Mouse (Mus musculus) hindlimb bud, embryonic 11.5 days (tissue): Measurements from ENCODE around the gene Slc25a11.

Source experiments
- DNase-seq: peaks from one replicate; pipeline ENCODE4 v3.0.0-alpha.2; 2012; ENCODE audit warnings: low read depth, low spot score; ENCODE audit errors: extremely low spot score

Slc25a11 gene

DNA sequence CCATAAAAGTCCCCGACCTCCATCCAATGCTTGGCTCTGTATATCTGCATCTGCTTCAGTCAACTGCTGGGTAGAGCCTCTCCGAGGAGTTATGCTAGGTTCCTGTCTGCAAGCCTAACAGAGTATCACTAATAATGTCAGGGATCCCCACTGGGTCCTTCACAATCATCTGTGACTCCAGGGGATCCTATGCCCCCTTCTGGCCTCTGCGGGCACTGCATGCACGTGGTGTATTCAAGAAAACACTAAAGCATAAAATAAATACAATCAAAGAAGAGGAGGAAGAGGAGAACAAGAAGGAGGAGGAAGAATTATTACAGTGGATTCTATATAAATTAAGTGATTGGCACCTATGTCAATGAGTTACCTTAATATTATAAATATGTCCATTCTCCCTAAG lies 21.8 kb downstream of the Slc25a11 start:
- DNase-seq: no peak

DNA sequence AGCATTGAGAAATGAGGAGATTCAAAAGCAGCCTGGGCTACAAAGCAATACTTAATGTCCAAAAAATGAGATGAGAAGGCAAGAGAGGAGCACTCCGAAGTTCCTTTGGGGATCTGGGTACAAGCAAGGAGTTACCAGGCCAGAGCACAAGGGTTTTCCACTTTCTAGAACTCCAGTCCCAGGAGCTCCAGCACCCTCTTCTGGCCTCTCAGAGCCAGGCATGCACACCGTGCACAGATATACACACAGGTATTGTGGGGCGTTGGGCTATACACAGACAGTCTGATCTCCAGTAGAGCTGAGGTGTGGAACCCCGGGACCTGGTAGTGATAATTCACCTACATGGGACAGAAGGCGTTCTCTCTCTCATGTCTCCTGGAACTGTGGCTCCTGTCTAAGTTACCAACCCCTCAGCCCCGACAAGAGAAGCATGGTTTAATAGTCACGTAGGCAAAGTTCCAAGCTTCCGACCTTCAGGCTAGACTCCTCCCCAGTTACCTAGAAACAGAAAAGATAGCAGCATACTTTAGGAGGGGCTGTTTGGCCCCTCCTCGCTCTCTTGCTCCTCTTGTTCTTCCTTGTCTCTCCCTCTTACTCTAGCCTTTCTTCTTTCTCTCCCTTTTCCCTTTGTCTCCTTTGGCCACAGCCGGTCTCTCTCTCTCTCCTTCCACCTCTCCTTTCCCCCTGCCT lies 24.1 kb downstream of the Slc25a11 start:
- DNase-seq: no peak

DNA sequence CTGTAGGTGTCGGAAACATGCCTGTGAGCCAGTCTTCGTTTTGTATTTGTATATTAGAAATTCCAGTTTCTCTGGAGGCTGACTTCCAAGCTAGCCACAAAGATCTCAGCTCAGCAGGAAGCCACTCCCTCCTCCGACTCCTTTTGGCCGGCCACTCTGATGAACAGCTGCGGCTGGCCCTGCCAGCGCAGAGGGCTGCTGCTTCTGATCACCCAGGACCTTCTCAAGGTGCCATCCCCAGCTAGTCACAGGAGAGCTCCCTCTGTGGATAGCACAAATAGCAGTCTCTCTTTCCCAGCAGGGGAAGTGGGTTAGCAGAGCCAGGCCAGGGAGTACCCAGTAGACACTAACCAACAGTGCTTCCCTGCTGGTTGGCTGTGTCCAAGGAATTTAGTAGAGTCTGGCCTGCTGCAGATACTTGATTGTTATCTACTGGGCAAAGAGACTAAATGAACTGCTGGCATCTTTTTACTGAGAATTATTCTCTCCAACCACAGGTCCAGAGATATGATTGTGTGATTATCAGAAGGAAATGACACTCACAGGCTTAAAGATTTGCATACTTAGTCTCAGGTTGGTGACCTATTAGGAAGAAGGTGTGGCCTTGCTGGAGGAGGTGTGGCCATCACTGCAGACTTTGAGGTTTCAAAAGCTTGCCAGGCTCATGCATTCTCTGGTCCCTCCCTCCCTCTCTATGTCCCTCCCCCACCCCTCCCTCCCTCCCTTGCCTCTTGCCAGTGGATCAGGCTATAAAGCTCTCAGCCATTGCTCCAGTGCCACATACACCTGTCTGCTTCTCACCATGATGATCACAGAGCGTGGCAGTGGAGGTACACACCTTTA lies 25.1 kb downstream of the Slc25a11 start:
- no peak for DNase-seq

DNA sequence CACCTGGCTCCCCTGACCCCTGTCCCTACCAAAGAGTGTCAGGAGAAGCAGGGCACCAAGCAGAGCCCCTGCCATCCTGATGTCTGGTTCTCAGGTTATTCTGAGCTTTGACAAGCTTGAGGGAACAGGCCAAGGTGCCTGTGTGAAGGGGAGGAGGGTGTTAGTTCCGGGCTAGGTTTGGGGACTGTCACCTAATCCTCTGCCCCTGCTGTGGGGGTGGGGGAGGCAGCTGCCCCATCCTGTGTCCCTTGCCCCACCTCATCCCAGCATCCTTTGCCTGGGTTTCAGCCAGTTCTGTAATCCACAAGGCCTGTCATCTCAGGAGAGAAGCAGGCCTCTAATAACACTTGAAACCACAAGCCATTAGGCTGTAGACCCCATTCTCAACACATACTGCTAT lies 28.2 kb downstream of the Slc25a11 start, which contains the start of gene Chrne:
Gene Chrne (minus strand): TSS at position 116 of the 400 bp plus-strand sequence.
- DNase-seq: no peak

DNA sequence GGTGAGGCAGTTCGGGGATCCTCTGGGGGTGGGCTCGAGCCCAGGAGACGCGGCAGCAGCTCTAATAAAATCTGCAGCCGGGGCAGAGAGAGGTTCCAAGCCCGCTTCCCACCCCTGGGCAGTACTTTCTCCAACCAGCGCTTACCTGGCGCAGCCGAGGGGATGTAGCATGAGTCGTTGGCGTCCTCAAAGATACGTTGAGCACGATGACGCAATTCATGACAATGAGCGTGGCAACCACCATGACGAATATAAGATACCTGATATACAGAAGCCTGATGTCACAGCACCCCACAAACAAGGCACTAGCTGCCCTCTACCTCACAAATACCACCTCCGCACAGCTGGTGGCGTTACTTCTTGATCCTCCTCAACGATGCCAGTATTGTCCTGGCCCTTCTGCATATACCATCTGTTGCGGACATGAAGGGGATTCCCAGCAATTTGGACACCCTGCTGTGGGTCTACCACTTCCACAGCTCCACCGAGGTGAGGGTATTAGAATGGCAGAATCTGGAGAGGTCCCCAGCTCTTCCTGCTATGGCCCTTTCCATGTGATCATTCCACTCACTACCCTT lies 31.7 kb downstream of the Slc25a11 start, which contains the start of gene 4930544D05Rik:
Gene 4930544D05Rik (plus strand): TSS at position 333 of the 578 bp plus-strand sequence.
- DNase-seq: no peak

DNA sequence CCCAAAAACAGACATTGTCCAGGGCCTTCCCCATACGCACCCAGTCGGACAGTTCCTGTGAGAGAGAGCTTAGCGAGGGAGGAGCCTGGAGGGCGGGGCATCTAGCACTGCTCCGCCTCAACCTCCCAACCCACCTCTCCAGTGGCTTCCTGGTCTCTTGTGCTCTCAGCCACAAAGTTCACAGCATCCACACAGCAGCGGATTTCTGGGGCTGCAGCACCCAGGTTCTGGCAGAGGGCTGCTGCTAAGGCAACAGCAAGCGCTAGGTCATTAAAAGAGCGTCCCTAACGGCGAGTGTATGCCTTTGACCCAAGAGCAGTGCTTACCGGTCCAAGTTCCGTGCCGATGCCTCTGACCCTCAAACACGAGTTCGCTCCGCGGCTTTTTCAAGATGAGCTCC lies 32.2 kb downstream of the Slc25a11 start:
- no peak for DNase-seq

DNA sequence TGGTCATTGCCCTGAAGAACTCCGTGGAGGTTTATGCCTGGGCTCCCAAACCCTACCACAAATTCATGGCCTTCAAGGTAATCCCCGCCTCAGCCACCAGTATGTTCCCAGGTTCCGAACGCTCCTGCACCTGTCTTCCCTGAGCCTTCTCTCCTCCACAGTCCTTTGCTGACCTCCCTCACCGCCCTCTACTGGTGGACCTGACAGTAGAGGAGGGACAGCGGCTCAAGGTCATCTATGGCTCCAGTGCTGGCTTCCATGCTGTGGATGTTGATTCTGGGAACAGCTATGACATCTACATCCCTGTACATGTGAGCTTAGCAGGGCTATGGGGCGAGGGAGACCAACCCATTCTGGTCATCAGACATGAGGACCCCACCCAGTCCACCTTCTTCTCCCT lies 34.8 kb downstream of the Slc25a11 start:
- no peak for DNase-seq

DNA sequence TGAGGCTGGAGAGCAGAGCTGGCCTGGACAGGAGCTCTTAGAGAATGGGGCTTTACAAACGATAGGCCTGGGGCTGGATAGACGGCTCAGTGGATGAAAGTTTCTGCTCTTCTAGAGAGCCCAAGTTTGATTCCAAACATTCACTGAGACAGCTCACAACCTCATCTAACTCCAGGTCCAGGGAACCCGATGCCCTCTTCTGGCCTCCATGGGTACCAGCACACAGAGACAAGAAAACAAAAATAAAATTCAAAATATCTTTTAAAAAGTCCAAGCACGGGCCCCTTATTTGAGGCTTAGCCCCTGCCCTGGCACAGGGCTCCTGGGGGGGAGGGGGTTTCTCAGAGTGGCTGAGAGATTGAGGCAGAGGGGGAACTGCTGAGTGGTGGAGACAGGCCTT lies 36.5 kb downstream of the Slc25a11 start:
- no peak for DNase-seq

DNA sequence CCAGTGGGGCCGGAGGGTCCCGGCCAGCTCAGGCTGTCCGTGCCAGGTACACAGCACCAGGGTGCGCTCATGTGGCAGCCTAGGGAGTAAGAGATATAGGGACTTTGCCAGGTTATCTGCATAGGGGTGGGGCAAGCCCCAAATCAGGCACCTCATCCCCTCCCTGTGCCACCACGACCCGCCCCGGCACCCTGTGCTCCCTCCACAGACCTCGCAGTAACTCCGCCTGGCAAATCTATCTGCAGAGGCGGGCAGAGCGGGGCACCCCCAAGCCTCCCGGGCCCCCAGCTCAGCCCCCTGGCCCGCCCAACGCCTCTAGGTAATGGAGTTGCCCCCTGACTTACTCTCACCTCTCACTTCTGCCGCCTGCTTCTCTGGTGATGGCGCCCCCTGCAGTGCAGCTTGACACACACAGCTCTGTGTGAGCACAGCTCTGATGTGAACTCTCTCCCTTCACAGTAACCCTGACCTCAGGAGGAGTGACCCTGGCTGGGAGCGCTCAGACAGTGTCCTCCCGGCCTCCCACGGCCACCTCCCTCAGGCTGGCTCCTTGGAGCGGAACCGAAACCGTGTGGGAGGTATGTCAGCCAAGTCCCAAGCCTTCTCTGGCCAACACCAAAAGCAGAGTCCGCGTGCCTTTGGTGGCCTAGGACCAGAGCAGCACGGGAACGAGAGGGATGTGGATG lies 38.8 kb downstream of the Slc25a11 start:
- DNase-seq: no peak

DNA sequence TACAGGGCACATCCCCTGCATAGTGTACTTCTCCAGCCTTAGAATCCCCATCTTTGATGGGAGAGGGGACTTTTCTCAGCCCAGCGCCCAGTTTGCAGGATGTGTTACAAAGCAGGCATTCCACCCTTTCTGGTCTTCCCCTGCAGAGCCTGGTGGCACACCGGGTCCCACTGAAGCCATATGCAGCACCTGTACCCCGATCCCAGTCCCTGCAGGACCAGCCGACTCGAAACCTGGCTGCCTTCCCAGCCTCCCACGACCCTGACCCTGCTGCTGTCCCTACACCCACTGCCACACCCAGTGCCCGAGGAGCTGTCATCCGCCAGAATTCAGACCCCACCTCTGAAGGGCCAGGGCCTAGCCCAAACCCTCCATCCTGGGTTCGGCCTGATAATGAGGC lies 39.7 kb downstream of the Slc25a11 start:
- DNase-seq: no peak

DNA sequence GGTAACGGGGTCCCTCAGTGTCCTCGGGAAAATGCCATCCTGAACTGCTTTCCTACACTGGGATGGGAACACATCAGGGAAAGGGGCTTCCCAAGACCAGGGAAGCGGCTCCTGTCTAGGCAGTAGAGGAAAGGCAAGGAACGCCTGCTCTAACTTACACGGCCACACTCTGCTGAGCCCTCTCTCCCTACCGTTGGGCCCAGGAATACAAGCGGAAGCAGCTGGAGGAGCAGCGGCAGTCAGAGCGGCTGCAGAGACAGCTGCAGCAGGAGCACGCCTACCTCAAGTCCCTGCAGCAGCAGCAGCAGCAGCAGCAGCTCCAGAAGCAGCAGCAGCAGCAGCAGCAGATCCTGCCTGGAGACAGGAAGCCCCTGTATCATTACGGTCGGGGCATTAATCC lies 40.6 kb downstream of the Slc25a11 start:
- DNase-seq: no peak

DNA sequence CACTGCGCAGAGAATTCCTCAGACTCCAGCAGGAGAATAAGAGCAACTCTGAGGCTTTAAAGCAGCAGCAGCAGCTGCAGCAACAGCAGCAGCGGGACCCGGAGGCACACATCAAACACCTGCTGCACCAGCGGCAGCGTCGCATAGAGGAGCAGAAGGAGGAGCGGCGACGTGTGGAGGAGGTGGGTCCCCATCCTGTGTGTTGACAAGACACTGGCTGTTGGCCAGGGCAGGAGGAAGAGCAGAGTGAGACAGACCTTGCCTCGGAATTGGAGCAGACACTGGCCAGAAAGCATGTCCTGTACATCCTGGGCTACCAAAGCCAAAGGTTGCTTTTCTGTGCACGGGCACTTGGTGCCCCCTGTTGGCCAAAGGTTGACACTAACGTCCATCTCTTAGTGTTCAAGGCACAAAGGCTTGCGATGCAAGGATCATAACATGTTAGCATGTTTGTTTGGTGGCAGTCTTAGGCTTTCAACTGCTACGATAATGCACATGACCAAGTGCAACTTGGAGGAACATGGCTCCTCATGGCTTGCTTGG lies 42.2 kb downstream of the Slc25a11 start:
- peak; percentile 41 for DNase-seq

DNA sequence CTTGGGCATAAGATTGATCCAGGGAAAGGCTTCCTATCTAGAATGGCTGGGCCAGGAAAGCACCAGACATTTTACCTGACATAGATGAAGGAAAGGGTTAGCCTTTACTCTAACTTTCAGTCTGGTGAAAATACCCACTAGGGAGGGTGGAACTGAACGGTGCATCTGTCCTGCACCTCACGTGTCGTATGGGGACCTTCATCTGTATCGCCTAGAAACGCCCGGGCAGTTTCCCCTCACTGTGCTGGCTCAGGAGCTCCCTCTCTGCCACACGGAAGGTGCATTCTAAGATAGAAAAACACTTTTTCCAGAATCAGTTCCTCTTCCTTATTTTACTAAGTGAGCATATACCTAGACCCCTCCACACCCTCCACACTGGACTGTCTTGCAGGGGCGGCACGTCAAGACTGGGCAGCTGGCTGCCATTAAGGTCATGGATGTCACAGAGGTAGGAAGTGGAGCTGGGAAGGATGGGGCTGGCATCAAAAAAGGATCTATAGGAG lies 48.8 kb downstream of the Slc25a11 start:
- DNase-seq: no peak

DNA sequence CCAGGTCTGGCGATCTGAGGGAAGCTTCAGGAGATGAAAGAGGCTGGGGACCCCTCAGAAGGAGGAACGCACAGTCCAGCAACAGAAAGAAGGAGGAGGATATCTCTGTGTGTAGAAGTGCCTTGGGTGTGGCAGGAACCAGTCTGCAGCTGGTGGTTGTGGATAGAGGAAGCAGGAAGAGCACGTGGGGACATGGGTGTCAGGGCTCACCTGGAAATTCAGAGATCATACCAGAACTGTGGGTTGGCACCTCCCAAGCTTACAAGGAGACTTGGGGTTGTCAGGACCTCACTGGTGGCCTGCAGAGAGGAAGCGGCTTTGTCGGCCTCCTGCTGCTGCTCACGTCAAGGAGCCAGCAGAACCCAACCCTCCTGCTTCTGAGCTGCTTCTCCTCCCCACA lies 50.0 kb downstream of the Slc25a11 start:
- no peak for DNase-seq

DNA sequence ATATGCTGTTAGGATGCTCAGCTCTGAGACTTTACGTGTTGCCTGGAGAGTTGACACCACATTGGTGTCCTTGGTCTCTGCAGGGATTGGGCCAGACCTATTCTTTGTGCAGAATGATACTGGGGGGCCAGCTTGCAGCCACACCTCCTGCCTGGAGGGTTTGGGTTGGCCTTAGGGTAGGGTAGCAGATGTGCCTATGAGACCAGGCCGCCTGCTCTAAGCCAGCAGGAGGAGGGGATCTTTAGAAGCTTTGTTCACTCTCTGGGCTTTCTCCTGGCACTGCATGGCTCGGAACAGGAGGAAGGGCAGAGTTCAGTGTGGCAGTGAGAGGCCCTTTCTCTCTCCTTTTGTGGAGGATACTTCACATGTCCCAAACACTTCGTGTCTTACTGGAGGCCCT lies 51.2 kb downstream of the Slc25a11 start:
- DNase-seq: no peak

DNA sequence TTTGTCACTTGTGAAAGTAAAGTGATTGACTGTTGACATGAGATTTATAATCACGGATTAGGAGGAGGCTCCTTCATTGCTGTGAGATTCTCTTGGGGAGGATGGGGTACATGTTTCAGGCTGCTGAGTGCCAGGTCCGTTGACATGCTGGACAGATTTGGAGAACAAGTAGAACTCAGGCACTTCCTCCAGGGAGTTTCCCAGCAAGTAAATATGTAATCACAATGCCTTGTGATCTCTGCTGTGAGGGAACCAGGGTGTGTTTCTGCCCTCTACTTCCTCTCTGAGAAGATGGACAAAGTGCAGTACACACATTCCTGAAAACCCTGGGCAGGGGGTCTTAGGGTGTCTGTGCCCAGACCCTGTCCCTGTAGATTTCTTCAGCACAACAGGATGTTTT lies 51.6 kb downstream of the Slc25a11 start:
- no peak for DNase-seq

DNA sequence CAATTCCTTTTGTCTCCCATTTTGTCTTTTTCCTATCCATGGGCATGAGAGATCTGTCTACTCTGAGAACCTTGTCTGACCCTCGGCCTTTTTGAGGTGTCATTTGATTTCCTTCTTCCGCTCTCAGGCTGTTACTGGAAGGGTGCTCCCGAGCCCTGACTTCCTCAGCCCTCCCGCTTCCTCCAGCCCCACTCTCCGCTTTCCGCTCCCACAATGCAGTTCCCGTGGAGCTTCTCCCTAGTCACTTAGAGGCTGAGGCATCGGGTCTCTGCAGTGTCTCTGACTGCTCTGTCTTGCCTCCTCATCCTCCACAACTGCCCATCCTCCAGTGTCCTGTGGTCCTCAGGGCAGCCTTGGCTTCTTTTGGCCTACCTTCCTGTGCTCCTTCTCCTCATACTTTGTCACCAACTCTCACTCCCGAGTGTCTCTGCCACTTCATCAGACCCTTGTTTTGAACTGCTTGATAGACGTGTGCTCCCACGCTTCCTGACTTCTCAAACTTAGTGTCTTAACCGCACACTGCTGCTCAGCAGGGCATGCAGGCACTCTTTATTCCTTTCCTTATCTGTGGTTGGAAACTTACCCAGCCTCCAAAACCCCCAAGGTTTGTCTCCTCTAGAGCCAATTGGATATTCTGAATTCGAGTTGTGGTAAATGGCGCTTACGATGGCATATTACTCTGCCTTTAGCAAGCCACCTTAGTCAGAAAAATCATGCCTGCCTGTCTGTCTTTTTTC lies 52.9 kb downstream of the Slc25a11 start:
- no peak for DNase-seq
